Mouse (Mus musculus) retina, embryonic 14.5 days (tissue): ENCODE measurements at regions not wholly inside any gene's neighbourhood (a gene's known extent, or its start where the extent isn't known, plus 50 kb on each side); places are given as distances from the start of the nearest gene placed in this dataset.

Source experiments
- DNase-seq: peaks from one replicate; pipeline ENCODE4 v3.0.0-alpha.2; 2015; ENCODE audit warnings: low spot score

DNA sequence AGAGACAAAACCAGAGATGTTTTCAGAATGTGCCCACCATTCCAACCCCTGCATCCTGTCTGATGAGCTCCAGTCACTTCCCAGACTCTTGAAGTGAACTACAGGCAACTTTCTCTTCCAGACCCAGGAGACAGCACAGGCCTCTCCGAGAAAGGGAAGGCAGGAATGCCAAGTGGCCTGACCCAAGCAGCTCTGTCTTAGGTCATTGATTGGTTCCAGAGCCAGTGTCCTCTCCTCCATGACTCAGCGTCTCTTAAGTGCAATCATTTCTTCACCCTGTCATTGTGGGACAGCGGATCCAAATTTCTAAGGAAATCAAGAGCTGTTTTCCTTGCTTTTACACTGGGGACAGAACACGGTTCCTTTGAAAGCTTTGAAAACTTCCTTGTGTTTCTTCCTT lies 329.2 kb upstream of the Nfe2l3 start:
- DNase-seq, result no peak

DNA sequence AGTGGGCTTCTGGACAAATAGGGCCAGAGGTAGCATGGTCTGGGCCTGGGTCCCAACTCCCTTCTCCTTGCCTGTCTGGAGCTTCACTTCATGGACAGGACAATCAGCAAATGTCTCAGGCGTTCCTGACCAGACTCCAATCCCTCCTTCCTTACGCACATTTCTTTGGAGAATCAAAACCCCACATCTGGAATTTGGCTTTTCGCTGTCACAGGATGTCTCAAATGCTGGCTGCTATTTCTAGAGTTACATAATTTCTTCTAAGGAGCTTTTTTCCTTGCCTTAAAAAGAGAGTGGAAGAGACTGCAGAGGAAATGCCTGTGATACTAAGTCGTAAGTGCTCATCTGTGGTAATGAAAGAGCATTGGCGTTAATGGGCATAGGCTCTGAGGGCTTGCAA lies 328.1 kb upstream of the Nfe2l3 start:
- DNase-seq, result no peak

DNA sequence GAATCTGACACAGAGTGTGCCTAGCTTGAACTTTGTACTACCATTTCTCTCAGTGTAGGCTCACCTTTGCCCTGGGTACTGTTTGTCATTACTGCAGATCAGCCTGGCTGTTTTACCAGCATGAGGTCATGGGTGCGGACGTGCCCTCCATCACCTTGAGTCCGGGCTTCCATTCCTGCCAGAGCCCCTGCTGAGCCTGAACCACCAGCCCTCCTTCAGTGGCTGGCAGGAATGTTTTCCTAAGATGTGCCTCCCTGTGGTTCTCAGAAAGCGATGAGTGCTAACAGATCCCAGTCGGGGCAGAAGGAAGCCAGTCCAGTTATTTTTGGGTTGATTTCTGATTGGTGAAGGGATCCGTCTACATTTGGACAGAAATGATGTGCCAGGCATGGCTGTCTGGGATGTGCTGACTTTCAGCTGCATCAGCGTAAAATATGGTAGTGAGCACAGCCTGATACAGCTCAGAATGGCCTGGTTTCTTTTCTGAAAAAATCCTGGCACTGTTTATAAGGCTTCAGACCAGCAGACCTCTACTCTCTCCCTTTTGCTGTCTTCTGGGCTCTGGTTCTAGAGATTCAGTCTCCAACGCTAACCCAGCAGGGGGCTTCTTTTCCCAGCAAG lies 324.0 kb upstream of the Nfe2l3 start:
- DNase-seq, result no peak

DNA sequence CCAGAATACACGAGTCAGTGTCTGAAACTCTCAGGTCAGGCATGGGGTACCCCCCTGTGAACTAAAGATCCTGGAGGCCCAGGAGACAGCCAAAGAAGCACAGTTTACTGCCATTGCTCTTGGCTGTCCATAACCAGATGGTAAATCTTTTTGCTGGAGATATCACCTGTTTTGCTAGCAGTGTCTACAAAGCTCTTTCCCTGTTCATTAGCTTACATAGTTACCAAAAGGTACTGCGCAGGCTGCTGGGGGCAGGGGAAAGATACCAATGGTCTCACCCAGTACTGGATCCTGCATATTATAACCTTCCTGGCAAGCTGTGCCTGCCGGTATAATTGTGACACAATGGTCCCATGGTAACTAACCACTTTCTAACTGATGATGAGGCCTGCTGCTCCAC lies 321.9 kb upstream of the Nfe2l3 start:
- DNase-seq, result no peak

DNA sequence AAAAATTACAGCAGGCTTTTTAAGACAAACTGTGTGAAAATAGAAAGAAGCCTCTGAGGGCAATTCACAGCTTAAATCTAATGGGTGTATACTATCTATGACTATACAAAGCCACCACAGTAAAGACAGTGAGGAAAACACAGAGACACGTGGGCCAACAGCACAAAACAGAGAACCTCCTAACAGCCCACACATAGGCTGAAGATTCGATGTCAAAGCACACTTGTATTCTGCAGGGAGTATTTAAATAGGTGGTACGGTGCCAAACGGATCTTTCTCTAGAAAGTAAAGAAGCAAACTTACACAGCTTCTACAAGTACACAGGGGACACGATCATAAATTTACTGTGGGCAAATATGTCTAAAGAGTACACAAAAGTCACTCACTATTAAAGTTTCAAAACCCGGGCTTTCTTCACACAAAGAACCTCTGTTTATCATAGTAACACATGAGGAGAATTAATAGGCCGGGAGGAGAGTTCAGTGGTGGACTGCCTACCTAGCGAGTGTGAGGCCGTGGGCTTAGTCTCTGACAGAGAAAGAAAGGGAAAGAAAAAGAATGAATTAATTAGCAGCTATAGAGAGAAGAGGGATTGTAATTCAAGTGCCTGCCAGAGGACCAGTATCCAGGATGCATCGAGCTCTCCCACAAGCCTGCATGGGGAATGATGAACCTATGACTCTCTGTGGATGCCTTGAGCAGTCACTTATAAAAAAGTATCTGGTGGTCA lies 317.7 kb upstream of the Nfe2l3 start:
- no peak for DNase-seq

DNA sequence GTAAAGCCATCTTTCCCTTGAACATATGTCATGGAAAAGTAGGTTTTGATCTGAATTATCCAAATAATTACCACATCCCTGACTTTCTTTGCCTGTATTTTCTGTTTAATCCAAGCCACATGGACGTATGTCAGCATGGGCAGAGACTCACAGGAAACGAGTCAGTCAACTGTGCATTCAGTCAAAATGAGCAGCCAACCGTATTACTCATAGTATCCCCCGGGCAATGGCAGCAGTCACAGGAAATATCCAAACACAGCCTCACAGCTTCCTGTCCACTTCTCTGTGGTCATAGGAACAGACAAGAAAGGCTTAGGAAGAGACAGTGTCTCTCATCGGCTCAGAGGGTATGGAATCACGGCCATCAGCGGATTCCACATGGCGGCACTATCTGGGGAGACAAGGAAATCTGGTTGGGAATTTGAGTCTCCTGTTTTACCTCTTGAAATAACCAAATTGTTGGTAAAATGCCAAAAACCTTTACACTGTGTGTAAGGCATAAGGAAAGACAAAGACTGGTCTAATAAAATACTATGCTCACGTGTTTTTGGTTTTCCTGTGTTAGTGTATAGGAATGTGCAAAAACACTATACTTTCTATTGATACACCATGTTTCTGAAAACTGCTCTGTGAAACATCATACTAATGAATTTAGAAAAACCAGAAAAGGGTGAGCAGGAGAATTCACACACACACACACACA lies 313.5 kb upstream of the Nfe2l3 start:
- DNase-seq, result peak; percentile 53

DNA sequence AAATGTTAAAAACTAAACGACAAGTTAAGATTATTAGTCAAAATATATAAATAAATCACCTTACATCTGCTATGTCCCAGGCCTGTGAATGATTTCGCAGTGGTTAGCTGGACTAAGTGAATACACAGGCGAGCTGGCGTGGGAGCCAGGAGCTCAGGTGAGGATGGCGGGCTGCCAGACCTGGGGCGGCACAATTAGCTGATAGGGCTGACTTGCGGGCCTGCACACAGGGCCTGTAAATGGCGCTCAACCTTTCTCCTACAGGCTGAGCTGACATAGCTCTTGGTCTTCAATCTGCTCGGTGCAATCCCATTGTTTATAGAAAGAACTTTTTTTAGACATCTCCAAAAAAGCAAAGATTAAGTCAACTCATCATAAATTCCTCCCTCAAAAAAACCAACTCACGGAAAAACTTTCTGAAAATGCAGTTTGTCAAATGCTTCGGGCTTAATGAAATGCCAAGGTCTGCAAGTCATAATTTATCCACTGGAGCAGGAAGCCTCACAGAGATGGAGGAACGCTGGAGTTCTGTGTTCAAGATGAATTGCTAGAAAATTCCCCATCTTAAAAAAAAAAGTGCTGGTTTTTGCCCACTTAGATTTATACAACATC lies 312.7 kb upstream of the Nfe2l3 start:
- DNase-seq, result no peak

DNA sequence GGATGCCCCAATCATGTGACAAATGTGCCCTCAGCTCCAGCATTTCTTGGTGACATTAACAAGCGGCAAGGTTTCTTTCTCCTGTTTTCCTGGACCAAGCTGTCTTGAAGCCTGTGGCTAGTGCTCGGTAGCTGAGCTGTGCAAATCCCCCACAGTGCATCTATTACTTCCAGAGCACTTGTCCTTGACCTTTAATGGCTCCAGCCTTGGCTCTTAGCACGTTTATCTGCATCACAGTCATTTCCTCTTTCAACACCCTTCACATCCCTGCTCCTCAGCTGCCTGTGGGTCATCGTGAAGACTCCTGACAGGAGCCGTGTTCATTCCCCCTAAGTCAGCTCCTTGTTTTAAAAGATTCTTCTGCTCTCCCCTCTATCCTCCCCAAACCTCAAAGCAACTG lies 309.5 kb upstream of the Nfe2l3 start:
- DNase-seq, result peak; percentile 16

DNA sequence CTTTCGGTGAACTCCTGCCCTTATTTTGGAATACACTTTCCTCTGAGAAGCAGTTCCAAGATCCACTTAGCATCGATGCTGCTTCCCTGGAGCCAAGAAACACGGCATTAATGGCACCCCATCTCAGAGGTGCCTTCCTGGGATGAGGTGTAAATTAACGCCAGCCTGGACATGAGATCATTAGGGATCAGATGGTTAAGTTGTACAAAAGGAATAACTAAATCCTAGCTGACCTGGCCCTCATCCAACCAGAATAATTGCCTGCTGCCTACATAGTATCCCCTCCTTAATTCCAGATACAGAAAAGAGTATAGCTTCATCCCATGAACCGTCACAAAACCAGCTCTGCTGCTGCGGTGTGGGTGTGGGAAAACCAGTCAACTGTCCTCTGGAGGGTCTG lies 304.6 kb upstream of the Nfe2l3 start:
- DNase-seq, result no peak

DNA sequence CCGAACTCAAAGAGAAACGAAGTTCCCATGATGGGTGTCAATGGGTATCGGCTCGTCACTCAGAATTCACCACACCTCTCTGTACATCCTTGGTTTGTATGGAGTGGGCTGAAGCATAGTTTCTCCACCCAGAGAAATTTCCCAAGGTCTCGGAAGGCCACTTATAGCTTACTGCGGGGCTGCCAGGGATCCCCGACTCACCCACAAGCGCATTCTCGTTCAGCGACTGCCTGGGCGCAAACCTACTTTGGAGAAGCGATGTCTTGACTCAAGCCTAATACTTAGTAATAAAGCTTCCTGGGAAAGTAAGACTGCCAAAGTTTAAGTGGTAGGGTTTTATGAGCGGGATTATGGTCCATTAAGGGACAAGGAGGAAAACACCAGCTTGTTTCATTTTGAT lies 303.4 kb upstream of the Nfe2l3 start:
- DNase-seq, result no peak

DNA sequence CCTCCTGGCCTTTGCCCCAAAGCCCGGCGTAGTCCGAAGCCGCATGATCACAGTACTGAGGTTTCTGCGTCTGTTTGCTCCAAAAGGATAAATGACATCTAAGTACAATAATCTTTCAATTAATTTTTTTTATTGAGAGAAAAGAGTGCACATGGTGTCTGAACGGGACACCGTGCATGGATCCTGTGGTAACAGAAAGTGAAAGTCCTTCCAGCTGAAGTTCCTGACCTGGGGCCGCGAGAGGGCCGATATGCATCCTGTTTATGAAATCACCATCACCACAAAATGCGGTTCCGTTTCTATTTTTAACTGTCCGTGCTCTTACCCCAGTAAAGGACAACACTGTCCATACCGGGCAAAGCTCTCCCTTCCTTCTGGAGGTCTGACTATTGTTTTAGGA lies 302.9 kb upstream of the Nfe2l3 start:
- no peak for DNase-seq

DNA sequence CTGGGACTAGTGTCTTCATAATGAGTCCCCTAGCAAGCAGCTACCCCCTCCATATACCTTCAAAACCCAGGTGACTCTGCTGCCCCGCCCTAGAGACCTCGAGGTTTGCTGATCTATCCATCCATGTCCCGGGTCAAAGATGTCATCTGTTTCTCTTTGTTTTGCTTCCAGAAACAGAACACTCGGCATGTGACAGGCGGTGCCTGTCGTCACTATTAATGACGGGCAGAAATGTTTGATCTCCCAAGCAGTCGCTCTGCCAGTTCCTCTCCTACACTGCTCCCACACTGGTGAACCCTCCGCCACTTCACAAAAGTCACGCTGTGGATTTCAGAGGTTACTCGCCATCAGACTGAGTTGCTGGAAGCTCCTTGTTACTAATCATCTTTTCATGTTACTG lies 287.7 kb upstream of the Nfe2l3 start:
- no peak for DNase-seq

DNA sequence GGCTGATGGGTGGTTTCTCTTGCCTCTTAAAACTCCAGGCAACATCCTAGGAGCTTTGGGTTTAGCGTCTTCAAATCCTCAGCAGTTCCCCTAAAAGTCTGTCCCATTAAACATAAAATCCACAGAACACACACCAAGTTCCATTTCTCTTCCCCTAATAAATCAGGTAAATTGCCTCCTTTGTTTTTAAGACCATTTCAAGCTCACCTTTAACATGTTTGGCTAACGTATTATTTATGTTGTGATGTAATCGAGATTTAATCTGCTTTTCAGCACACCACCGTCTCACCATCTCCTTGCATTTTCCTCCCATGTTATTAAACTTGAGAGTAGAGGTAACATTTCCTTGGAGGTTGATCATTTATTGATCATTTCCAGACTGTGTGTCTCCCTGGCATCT lies 286.6 kb upstream of the Nfe2l3 start:
- DNase-seq, result no peak

DNA sequence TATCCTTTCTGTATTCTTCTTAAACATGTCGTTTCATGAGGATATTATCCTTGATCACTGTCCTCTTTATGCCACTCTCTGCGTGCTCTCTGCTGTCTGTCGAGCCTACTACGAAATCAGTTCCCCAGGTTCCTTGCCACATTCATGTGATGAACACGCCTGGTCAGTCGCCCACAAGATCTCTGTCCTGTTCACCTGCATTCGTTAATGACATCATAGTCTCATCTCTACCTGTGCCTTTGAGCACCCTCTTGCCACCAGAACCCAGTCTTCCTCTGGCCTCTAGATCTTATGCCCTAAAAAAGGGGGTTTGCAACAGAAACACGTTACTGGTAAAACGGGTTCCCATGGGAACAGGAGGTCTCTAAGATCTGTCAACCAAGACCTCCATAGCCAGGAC lies 283.6 kb upstream of the Nfe2l3 start:
- no peak for DNase-seq

DNA sequence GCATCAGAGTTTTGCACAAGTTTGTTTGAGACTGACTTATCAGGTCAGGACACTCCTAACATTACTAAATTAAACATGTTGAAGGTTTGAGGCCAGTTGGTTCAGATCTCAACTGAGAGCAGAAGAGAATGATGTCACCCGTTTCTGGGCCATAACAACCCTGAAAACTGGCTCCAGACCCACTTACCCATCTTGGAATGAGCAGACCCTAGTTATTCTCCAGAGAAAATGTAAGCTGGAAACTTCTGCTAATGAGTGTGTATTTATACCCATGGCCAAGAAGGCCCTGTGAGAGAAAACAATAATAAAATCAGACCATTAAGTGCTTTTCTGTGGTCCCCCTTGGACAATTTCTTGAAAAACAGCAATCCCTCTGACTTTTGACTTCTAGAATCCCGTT lies 282.4 kb upstream of the Nfe2l3 start:
- DNase-seq, result no peak

DNA sequence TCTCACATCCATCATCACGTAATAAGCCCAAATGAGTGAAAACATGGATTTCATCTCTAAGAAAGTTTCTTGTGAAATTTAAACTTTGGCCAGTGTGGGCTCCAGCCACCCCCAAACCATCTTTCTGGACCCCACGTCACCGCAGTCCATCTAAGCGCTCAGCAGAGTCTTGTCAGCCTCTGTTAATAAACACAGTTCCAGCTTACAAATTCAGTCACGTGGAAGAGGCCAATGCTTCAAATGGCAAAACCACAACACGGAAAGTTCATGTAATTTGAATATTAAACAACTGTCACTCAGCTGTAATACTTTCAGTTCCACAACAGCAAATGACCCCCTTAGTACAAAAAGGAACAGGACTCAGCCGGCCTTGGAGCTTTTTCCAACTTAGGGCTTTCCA lies 282.0 kb upstream of the Nfe2l3 start:
- no peak for DNase-seq

DNA sequence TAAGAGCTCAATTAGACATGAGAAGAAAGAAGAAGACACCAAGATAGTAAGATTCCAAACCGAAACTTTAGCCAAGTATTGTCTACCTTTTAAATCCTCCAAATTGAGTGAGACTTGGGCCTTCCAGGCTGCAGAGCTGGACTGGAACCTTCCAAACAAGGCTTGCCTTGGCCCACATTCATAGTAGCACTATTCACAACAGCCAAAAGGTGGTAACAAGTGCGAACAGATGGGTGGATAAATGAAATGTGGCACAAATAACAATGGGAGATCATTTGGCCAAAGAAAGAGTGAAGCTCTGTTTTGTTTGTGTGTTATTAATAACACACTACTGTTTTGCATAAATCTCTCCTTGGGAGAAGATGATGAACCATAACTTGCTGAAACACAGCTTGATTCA lies 281.6 kb upstream of the Nfe2l3 start:
- no peak for DNase-seq

DNA sequence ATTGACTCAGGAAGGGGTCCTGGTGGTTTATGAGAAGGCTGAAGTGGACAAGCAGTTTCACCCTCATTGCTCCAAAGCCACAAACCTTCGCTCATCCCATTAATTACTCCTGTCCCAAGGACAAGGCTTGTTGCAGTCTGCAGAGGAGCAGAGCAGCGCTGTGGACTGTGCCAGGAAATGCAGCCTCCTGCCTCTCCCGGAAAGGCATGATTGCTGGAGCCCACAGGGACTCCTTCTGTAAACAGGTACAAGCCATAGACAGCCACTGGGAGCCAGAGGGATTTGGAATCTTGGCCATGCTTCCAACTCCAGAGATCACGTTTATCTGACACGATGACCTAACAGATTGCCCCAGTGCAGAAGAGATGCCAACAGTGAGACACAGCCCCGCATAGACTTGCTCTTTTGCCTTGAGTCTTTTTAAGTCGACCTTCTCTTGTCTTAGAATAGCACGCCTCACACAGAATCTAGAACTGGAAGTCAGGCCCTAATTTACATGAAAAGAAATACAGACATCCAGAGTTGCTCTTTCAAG lies 275.6 kb upstream of the Nfe2l3 start:
- DNase-seq, result no peak

DNA sequence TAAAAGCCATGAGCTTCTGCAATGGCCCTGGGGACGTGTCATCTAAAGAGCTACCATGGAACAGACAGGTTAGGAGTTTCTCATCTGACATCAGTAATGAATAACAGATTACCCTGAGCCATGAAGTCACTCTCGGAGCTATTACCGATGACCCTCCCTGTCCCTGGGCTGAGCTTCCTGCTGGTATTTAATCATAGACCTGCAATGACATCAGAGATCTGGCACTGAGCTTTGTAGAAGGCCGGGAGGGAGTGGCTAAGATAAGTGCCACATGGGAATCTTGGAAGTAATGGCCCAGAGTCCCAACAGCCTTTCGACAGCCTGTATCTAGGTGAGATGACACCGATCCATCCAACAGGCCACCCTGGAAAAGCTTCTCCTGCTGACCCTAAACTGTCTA lies 271.3 kb upstream of the Nfe2l3 start:
- no peak for DNase-seq

DNA sequence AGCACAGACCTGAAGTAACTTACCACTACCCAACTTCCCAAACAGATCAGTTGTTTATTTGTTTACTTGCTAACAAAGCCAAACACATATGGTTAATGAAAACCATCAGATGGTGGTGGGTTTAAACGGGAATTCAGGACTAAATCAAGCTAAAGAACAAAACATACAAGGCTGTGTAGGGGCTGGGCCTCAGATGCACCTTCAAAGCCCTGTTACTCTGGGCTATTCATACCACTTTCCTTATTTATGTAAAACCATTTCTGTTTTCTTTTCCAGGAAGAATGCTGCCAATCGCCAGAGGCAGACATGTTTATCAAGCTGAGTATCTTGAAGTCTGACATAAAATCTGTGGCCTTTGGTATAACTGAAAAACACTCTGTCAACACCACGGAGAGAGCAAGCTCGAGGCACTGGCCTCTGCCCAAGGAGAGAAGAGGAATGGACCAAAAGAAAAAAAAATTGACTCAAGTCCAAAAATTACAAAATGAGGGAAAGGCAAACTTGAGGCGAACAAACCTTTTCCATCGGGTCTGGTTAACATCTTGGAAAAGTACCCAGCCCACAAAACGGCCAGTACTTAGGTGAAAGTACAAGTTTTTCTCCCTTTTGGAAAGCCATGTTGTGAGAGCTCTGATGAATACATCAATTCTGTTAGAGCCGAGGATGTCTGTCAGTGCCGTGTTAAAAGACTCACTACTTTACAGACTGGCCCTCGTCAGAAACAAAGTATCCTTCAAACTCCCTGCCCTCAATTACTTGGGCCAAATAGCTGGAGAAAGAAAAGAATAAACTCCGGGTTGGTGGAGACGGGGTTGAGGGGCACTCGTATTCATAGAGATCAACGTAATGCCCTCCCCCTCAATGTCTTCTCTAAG lies 270.0 kb upstream of the Nfe2l3 start:
- DNase-seq, result no peak

DNA sequence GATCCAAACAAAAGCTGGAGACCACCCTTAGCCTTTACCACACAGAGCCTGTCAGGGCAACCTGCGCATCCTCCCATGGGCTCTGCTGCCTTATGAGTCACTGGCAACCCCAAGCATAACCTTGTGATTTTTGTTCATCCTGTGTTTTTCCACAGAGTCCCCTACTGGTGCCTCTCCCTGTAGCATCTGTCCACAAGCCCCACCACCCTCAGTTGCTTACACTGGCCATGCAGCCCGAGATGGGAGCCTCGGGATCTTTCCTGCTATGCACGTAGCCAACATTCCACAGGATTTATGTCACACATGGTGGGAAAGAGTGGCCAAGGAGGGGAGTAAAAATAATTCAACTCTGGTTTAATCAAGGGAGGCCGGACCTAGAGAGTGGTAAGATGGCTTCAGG lies 269.2 kb upstream of the Nfe2l3 start:
- no peak for DNase-seq

DNA sequence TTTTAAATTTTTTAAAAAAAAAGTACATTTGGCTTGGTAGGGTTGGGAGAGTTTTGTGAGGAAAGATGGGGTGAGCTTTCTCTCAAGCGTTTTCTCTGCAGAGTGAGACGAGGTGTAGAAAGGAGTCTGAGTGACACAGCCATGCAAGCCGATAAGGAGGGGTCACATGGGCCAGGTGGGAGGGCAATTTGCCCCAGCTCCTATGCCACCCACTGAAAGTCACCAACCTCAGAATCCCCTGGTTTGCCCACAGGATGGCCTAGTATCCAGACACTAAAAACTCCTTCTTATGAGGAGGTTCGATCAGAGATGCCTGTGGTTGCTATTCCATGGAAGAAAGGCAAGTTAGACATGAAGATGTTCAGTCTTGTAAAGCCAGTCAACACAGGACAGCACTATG lies 268.6 kb upstream of the Nfe2l3 start:
- no peak for DNase-seq
